Mouse (Mus musculus) liver, embryonic 14.5 days (tissue): ENCODE results near the gene Ascc3.

Experiments used
- CTCF ChIP-seq: IDR thresholded peaks from 2 replicates; pipeline ENCODE4 v1.5.1; 2016; ENCODE audit warnings: antibody characterized with exemption, low read depth, control low read depth
- EP300 ChIP-seq: IDR thresholded peaks from 2 replicates; pipeline ENCODE4 v1.6.1; 2016; ENCODE audit warnings: antibody characterized with exemption, low read depth

DNA sequence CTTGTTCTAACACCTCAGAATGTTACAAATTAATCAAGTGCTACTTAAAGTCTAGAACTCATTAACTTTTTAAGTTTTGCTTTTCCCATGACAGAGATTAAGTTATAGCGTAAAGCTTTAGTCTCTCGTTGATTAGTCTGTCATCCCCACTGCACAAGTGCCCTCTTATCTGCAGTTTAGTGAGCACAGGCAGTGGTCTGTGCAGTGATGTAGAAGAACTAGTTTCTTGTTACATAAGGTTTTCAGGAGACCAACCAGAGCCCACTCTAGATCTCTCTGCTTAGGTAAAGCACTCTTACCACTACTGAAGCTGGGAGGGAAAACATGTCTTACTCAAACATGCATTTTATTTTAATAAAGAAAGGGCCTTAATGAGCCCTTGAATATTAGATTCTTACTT, 209.1 kb downstream of the Ascc3 start:
- no peak for TF ChIP-seq CTCF
- TF ChIP-seq EP300: no peak
